Mouse (Mus musculus) forebrain, embryonic 13.5 days (tissue): Measurements from ENCODE around the gene Edrf1. TPM values are rescaled to one million over a fixed set of nuclear protein-coding genes. Genes with fewer than 3 reads are reported as not detected.

Experiments
- ATAC-seq: fragments of 200-750 bp; cut with Nextera tagmentation; 2 replicates; pipeline ENCODE4 v1.8.0; 2017
- H3K27ac ChIP-seq: fragments of 300-500 bp; sonication (generic); 2 replicates; pipeline ENCODE4 v1.5.1; 2015; ENCODE audit warnings: inconsistent platforms, mild to moderate bottlenecking, moderate library complexity
- H3K27me3 ChIP-seq: fragments of 300-500 bp; sonication (generic); 2 replicates; pipeline ENCODE4 v1.6.1; 2015; ENCODE audit warnings: mild to moderate bottlenecking, inconsistent platforms
- H3K36me3 ChIP-seq: fragments of 300-500 bp; sonication (generic); 2 replicates; pipeline ENCODE4 v1.6.1; 2015; ENCODE audit warnings: mild to moderate bottlenecking, inconsistent platforms; ENCODE audit not compliant: poor library complexity, severe bottlenecking
- H3K4me1 ChIP-seq: fragments of 300-500 bp; sonication (generic); 2 replicates; pipeline ENCODE4 v1.6.1; 2015; ENCODE audit warnings: inconsistent platforms
- H3K4me2 ChIP-seq: fragments of 300-500 bp; sonication (generic); 2 replicates; pipeline ENCODE4 v1.6.1; 2015; ENCODE audit warnings: inconsistent platforms, mild to moderate bottlenecking, moderate library complexity
- H3K4me3 ChIP-seq: fragments of 300-500 bp; sonication (generic); 2 replicates; pipeline ENCODE4 v1.5.1; 2015; ENCODE audit warnings: mild to moderate bottlenecking, inconsistent platforms
- H3K9ac ChIP-seq: fragments of 300-500 bp; sonication (generic); 2 replicates; pipeline ENCODE4 v1.6.1; 2015; ENCODE audit warnings: mild to moderate bottlenecking, inconsistent platforms
- H3K9me3 ChIP-seq: fragments of 300-500 bp; sonication (generic); replicated peaks from 2 replicates; pipeline ENCODE4 v1.6.1; 2016; ENCODE audit warnings: inconsistent platforms
- WGBS: fragments of 180-500 bp; shearing (Covaris S2); methylation state at CpG from one replicate; pipeline ENCODE4 v1.1.7; 2015; 5-methylcytosine and 5-hydroxymethylcytosine counted together
- polyA plus RNA-seq: library from polyadenylated mRNA; unstranded; fragments of >200 nt; fragmentation: Nextera tagmentation; extraction: Ambion mirVana; gene quantifications from 2 replicates; pipeline ENCODE4 v1.2.1, GENCODE M21; 2015

The Edrf1 gene
- polyA plus RNA-seq, 1 experiment from 2014 or later: 22.4 TPM

- H3K9ac ChIP-seq: no peak overlapping the region
- no peak overlapping the region for H3K4me2 ChIP-seq
Measured at GRCm38 (mm10) chr7:133702333-133702732, 65.0 kb downstream of the Edrf1 start.

GRCm38 (mm10) chr7:133703906-133704305, 66.6 kb downstream of the Edrf1 start:
- H3K9me3 ChIP-seq: no peaks in the 10 kb centered on the region
- no peaks in the 10 kb centered on the region for H3K27me3 ChIP-seq
- no peak overlapping the region for H3K4me2 ChIP-seq
- ATAC-seq: no peak
- H3K27ac ChIP-seq: no peak overlapping the region
- no peak overlapping the region for H3K9ac ChIP-seq
- WGBS: 96% methylated on average over 7 of the region's 7 CpGs
- H3K36me3 ChIP-seq: peaks cover 15% of the 10 kb centered on the region; the same call in 1 of the 2 replicates
- peaks cover 5% of the 10 kb centered on the region for H3K4me1 ChIP-seq
- H3K4me3 ChIP-seq: no peak overlapping the region

More at GRCm38 (mm10) chr7:133702333-133702732, 65.0 kb downstream of the Edrf1 start:
- no peak for ATAC-seq
- peaks cover 15% of the 10 kb centered on the region for H3K36me3 ChIP-seq
- whole genome bisulfite sequencing: 95% methylated on average over 10 of the region's 10 CpGs
- H3K4me1 ChIP-seq: no peaks in the 10 kb centered on the region
- no peak overlapping the region for H3K27ac ChIP-seq
- H3K9me3 ChIP-seq: no peaks in the 10 kb centered on the region
- H3K4me3 ChIP-seq: no peak overlapping the region
- no peaks in the 10 kb centered on the region for H3K27me3 ChIP-seq

- 0 out of 2 replicates have a peak, but pooled peaks cover 4% of the 10 kb centered on the region for H3K36me3 ChIP-seq
- no peak overlapping the region for H3K27ac ChIP-seq
- H3K9me3 ChIP-seq: no peaks in the 10 kb centered on the region
- 90% methylated on average over 2 of the region's 2 CpGs for WGBS
- no peak overlapping the region for H3K4me2 ChIP-seq
- no peaks in the 10 kb centered on the region for H3K27me3 ChIP-seq
- ATAC-seq: no peak
- H3K4me3 ChIP-seq: no peak overlapping the region
- no peak overlapping the region for H3K9ac ChIP-seq
- H3K4me1 ChIP-seq: peaks cover 16% of the 10 kb centered on the region
Measured at GRCm38 (mm10) chr7:133707301-133707700, 70.0 kb downstream of the Edrf1 start.

GRCm38 (mm10) chr7:133715387-133715786, 78.0 kb downstream of the Edrf1 start:
- 93% methylated on average over 4 of the region's 4 CpGs for WGBS
- no peaks in the 10 kb centered on the region for H3K9me3 ChIP-seq
- no peaks in the 10 kb centered on the region for H3K27me3 ChIP-seq
- no peak overlapping the region for H3K9ac ChIP-seq
- no peak overlapping the region for H3K4me3 ChIP-seq
- peaks cover 77% of the 10 kb centered on the region for H3K36me3 ChIP-seq
- ATAC-seq: no peak
- H3K4me1 ChIP-seq: 0 out of 2 replicates have a peak, but pooled peaks cover 3% of the 10 kb centered on the region
- no peak overlapping the region for H3K27ac ChIP-seq
- H3K4me2 ChIP-seq: no peak overlapping the region

GRCm38 (mm10) chr7:133718580-133718979, 81.2 kb downstream of the Edrf1 start:
- Histone ChIP-seq H3K9ac (no peak overlapping the region), H3K9me3 (no peaks in the 10 kb centered on the region), H3K36me3 (peaks cover 99% of the 10 kb centered on the region), H3K27ac (no peak overlapping the region), H3K27me3 (no peaks in the 10 kb centered on the region), H3K4me2 (no peak overlapping the region), H3K4me3 (no peak overlapping the region), H3K4me1 (no peaks in the 10 kb centered on the region)
- WGBS: 97% methylated on average over 1 of the region's 1 CpGs
- ATAC-seq: no peak

- Histone ChIP-seq H3K4me3 (no peak overlapping the region), H3K4me1 (peaks cover 11% of the 10 kb centered on the region), H3K9me3 (no peaks in the 10 kb centered on the region), H3K9ac (no peak overlapping the region), H3K36me3 (peaks cover 92% of the 10 kb centered on the region), H3K4me2 (no peak overlapping the region), H3K27ac (no peak overlapping the region), H3K27me3 (no peaks in the 10 kb centered on the region)
- ATAC-seq: no peak
- WGBS: 84% methylated on average over 11 of the region's 11 CpGs
Measured at GRCm38 (mm10) chr7:133720616-133721015, 83.3 kb downstream of the Edrf1 start.

Other genes starting within 250 kb of the Edrf1 start
- not detected in 2 replicates for gene Tex36, start 35.4 kb upstream of the Edrf1 start, polyA plus RNA-seq
- 0.23 TPM in 1 of 2 replicates, not detected in the other for gene Mmp21, start 42.5 kb downstream of the Edrf1 start, polyA plus RNA-seq
- 139 and 149 TPM in 2 replicates for gene Bccip, start 71.8 kb downstream of the Edrf1 start, polyA plus RNA-seq
- 46.2 and 48.7 TPM in 2 replicates for gene Uros, start 72.5 kb downstream of the Edrf1 start, polyA plus RNA-seq
- gene Fank1, start 139.3 kb downstream of the Edrf1 start, polyA plus RNA-seq: 1.8 and 2.9 TPM in 2 replicates
- gene Dhx32, start 145.2 kb downstream of the Edrf1 start, polyA plus RNA-seq: 45.7 and 52.3 TPM in 2 replicates